Mouse (Mus musculus): ENCODE measurements around the gene Lfng. TPM values are rescaled to one million over a fixed set of nuclear protein-coding genes. Genes with fewer than 3 reads are reported as not detected.

The Lfng gene
- 10 to 100 TPM; 18.8 to 28.4 TPM for total RNA-seq (2021)
- long read RNA-seq, experiment 1, transcript Lfng-201 (8 exons, 2,305 nt): major isoform, 25 of 28 reads
- long read RNA-seq, experiment 1, partial matches to known transcripts: 0 of 28 reads
- long read RNA-seq, experiment 1, other reads (novel, unspliced or antisense): 2 of 28 reads
- long read RNA-seq, experiment 2, transcript Lfng-201 (8 exons, 2,305 nt): major isoform, 25 of 30 reads
- long read RNA-seq, experiment 2, partial matches to known transcripts: 2 of 30 reads
- long read RNA-seq, experiment 2, other reads (novel, unspliced or antisense): 2 of 30 reads

- intact Hi-C loops (cut with DNase I): loop anchor here (5.0 kb wide), 1 partner anchor 40 kb away; the partner anchor contains the start of gene Grifin
- peak; percentile 77 to 80 for DNase-seq (ENCODE audit: low spot score in 2 of 2)
These were observed at the start of gene Lfng for GRCm38 (mm10) chr5:140607001-140607835. Lfng (plus strand) TSS chr5:140607320.

- no peak for DNase-seq (ENCODE audit: low spot score in 2 of 2)
- intact Hi-C loops (cut with DNase I): no loop called here
These were observed 44.5 kb upstream of the Lfng start for GRCm38 (mm10) chr5:140562601-140563000.

DNA sequence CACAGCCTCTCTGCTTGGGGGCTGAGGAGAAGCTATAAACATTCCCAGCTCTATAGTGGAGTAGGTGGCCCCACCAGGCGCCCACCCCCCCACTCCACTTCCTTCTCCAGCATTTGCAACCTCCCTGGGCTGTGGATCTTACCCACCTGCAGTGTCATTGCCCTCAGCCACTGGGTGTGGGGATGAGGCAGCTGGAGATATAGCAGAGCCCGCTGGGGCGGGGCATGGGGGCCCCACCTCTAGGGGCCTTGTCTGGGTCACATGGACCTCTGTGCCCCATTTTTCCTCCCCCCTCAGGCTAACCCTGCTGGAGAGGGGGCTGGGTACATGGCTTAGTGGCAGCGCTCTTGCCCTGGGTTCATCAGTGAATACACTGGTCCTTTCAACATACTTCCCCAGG lies 42.2 kb upstream of the Lfng start, which contains the start of gene Grifin:
Gene Grifin, minus strand, starts transcription at position 176 of the 400 bp plus-strand sequence.
- intact Hi-C loops (cut with DNase I): loop anchor here (5.0 kb wide), 1 partner anchor 42 kb away; the partner anchor contains the start of gene Lfng
- no peak for DNase-seq (ENCODE audit: low spot score in 2 of 2)

- intact Hi-C loops (cut with DNase I): loop anchor here (5.0 kb wide), 1 partner anchor 42 kb away; the partner anchor contains the start of gene Lfng
- DNase-seq (ENCODE audit: low spot score in 2 of 2): peak in 1 of 2 experiments; percentile 41
These were observed 41.7 kb upstream of the Lfng start for GRCm38 (mm10) chr5:140565451-140565850.

DNA sequence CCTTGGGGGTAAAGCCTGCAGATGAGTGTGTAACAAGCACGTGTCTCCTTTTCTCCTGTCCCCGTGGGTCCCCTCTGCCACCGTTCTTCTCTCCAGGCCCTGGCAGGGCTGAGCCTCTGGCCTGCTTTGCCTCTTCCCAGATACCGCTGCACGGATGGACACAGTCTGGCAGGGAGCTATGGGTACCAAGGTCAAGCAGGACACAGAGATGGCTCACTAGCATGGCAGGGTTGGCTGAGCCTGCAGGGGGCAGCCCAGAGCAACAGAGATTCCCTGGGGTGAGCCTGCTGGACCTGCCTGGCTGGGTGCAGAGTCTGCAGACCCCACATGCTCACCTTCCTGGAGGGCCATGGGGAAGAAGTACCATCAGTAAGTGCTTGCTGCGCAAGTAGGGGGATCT lies 41.3 kb upstream of the Lfng start:
- peak; percentile 54 to 55 for DNase-seq (ENCODE audit: low spot score in 2 of 2)

GRCm38 (mm10) chr5:140566271-140566670 lies 40.8 kb upstream of the Lfng start:
- DNase-seq (ENCODE audit: low spot score in 2 of 2): no peak
- intact Hi-C loops (cut with DNase I): loop anchor here (5.0 kb wide), 1 partner anchor 41 kb away; the partner anchor contains the start of gene Lfng

More for the DNA sequence above, 41.3 kb upstream of the Lfng start:
- intact Hi-C loops (cut with DNase I): loop anchor here (5.0 kb wide), 1 partner anchor 41 kb away; the partner anchor contains the start of gene Lfng

- DNase-seq (ENCODE audit: low spot score in 2 of 2): peak; percentile 27 to 41
- intact Hi-C loops (cut with DNase I): loop anchor here (5.0 kb wide), 1 partner anchor 40 kb away; the partner anchor contains the start of gene Lfng
These were observed 39.8 kb upstream of the Lfng start for GRCm38 (mm10) chr5:140567321-140567720.

DNA sequence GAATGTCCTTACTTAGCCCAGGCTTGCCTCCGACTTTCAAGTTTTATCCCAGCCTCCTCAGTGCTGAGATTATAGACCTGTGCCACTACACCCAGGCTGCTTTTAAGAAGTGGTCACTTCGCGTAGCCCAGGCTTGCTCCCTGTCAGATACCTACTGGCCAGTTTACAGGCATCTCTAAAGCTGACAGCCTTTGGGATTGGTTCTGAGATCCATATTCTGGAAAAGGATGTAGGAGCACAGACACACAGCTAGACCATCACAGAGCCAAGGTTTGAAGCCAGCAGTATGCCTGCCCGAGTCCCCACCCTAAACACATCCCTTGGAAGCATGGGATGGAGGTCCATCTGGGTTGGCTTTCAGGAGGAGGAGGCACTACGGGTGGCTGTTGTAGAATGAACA lies 39.4 kb upstream of the Lfng start:
- DNase-seq (ENCODE audit: low spot score in 2 of 2): no peak
- intact Hi-C loops (cut with DNase I): loop anchor here (5.0 kb wide), 1 partner anchor 40 kb away; the partner anchor contains the start of gene Lfng

DNA sequence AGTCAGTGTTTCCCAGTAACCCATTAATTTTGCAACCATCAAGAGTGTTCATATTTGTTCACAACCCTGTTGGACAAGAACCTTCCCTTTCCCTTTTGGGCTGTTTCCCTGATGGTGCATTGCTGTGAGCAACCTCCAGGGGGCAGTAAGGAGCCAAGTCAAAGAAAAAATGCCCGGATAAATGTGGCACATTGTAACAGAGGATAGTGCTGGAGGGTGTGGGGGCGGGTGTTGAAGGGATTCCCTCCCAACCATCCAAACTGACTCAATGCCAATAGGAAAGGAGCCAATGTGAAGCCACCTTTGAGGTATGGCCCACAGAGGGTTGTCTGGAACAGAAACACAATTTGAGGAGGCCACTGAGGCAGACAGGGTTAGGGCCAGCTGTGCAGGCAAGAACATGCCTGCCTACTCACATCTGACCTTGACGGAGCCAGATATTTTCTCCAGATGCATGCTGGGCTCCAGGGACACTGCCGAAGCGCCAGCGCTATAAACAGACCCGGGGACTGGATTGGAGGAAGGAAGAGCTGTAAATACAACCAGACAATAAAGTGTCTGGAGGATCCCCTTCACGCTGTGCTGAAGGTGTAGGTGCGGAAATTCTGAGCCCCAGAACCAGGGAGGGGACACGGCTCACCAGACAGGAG lies 38.7 kb upstream of the Lfng start:
- peak; percentile 63 to 76 for DNase-seq (ENCODE audit: low spot score in 2 of 2)
- intact Hi-C loops (cut with DNase I): loop anchor here (5.0 kb wide), 1 partner anchor 39 kb away; the partner anchor contains the start of gene Lfng

GRCm38 (mm10) chr5:140569032-140569595 lies 38.0 kb upstream of the Lfng start:
- intact Hi-C loops (cut with DNase I): loop anchor here (5.0 kb wide), 1 partner anchor 38 kb away; the partner anchor contains the start of gene Lfng
- no peak for DNase-seq (ENCODE audit: low spot score in 2 of 2)

GRCm38 (mm10) chr5:140570223-140570870 lies 36.8 kb upstream of the Lfng start:
- intact Hi-C loops (cut with DNase I): no loop called here
- DNase-seq (ENCODE audit: low spot score in 2 of 2): no peak

GRCm38 (mm10) chr5:140571201-140571600 lies 35.9 kb upstream of the Lfng start:
- DNase-seq (ENCODE audit: low spot score in 2 of 2): no peak
- intact Hi-C loops (cut with DNase I): no loop called here

DNA sequence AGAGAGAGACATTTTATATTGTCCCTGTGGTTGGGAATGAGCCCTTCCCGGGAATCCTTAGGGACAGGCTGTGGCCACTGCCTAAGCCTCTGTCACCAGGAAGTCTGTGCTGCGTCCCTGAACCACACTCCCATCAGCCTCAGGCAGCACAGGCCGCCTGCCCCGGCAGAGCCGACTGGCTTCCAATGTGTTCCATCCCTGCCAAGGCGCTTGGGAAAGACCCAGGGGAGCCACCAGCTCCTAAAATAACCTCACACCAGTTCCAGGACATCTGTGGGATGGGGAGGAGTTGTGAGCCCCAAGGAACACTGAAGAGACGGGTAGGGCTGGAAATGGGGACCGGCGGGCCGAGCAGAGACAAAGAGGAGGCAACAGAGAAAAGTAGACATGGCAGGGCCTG lies 35.4 kb upstream of the Lfng start:
- intact Hi-C loops (cut with DNase I): no loop called here
- peak; percentile 26 to 55 for DNase-seq (ENCODE audit: low spot score in 2 of 2)

DNA sequence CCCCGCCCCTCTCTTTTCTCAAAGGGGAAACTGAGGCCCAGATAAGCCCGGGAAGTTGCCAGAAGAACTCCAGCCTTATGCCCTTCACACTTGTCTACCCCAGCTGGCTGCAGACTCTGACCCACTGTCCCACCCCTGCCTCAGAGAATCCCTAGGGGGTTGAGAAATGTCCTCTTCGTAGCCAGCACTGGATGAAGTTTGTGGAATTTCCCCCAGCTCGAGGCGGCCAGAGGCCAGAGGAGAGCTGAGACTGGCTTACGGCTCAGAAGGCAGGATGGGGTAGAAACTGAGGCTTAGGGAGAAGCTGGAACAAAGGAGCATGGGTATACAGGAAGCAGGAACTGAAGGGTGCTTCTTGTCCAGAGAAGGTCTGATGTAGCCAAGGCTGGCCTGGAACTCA lies 34.5 kb upstream of the Lfng start:
- no peak for DNase-seq (ENCODE audit: low spot score in 2 of 2)
- intact Hi-C loops (cut with DNase I): no loop called here

DNA sequence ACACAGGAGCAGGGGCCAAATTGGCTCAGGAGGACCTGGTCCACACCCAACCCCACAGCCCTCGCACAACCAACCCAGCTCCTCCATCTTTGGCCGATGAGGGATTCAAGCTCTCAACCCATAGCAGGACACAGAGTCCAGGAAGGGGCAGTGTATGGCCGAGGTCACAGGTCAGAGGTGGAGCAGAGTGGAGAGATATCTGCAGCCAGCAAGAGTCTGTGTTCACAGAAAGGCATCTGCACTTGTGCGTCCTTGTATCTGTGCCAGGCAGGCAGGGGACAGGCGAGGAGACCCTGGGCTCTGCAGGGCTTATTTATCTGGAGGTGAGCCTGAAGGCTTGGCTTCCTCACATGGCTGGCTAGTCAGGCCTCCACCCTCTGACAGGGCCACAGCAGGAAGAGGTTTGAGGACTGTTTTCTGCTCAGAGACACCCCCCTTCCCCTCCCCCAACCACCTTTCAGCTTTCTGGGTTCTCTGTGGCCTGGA lies 31.7 kb upstream of the Lfng start:
- intact Hi-C loops (cut with DNase I): no loop called here
- no peak for DNase-seq (ENCODE audit: low spot score in 2 of 2)

- DNase-seq (ENCODE audit: low spot score in 2 of 2): no peak
- intact Hi-C loops (cut with DNase I): no loop called here
These were observed 27.9 kb upstream of the Lfng start for GRCm38 (mm10) chr5:140579221-140579620.

GRCm38 (mm10) chr5:140579771-140580170 lies 27.3 kb upstream of the Lfng start:
- intact Hi-C loops (cut with DNase I): no loop called here
- DNase-seq (ENCODE audit: low spot score in 2 of 2): no peak

GRCm38 (mm10) chr5:140581569-140581968 lies 25.6 kb upstream of the Lfng start:
- intact Hi-C loops (cut with DNase I): no loop called here
- DNase-seq (ENCODE audit: low spot score in 2 of 2): no peak
